7 mouse cellular contexts compared by ENCODE assay signal in genomic region chr7:19405417-19405816, GRCm38 (mm10). TPM values are rescaled to one million over a fixed set of nuclear protein-coding genes. Genes with fewer than 3 reads are reported as not detected.
A peak's percentile ranks its signal among the peaks of the same experiment; 100 is the strongest.
DNase-seq lines count a peak whose midpoint lies in the region; ATAC-seq and TF ChIP-seq lines count a peak whose summit lies in the region.

No protein-coding gene starts in this region.

- WGBS in intestine, postnatal 0 days, result 2% methylated on average over 19 of the region's 19 CpGs
- 4% methylated on average over 19 of the region's 19 CpGs for WGBS in limb, embryonic 12.5 days
- 4% methylated on average over 19 of the region's 19 CpGs for WGBS in midbrain, embryonic 15.5 days

- ATAC-seq in intestine, postnatal 0 days, result peak; percentile 50; the same call in 1 of the 2 replicates
- ATAC-seq in limb, embryonic 12.5 days (ENCODE audit: insufficient number of reproducible peaks, insufficient read depth, low FRiP score, low TSS enrichment, low read depth), result no peak
- peak; percentile 78 for ATAC-seq in midbrain, embryonic 15.5 days (replicated peaks)

- H3K27me3 ChIP-seq in intestine, postnatal 0 days (replicated peaks; ENCODE audit: control insufficient read depth, insufficient read depth, low read length), result peaks cover 28% of the 10 kb centered on the region
- H3K27me3 ChIP-seq in limb, embryonic 12.5 days, result peaks cover 66% of the 10 kb centered on the region
- H3K27me3 ChIP-seq in midbrain, embryonic 15.5 days (replicated peaks), result peaks cover 39% of the 10 kb centered on the region

- peak; percentile 88 for DNase-seq in adrenal gland, postnatal 14 days
- DNase-seq in embryo, embryonic 9.5 days (ENCODE audit: extremely low spot score), result peak; percentile 86
- peak; percentile 95 for DNase-seq in heart, adult 11 months
- DNase-seq in spleen, postnatal 14 days (ENCODE audit: low spot score in 2 of 2), result peak; percentile 67 to 79

- H3K4me1 ChIP-seq in intestine, postnatal 0 days (replicated peaks; ENCODE audit: control insufficient read depth, insufficient read depth, low read length), result 0 out of 2 replicates have a peak, but pooled peaks cover 3% of the 10 kb centered on the region
- peaks cover 17% of the 10 kb centered on the region for H3K4me1 ChIP-seq in limb, embryonic 12.5 days (replicated peaks)
- peaks cover 11% of the 10 kb centered on the region for H3K4me1 ChIP-seq in midbrain, embryonic 15.5 days

- peak; percentile 97 for TF ChIP-seq CTCF in intestine, postnatal 0 days (IDR thresholded peaks at IDR 0.05; ENCODE audit: low read depth)

- H3K4me2 ChIP-seq in intestine, postnatal 0 days (replicated peaks; ENCODE audit: low read depth), result peak overlapping the region; percentile 35; the same call in 1 of the 2 replicates
- peak overlapping the region; percentile 30; the same call in 1 of the 2 replicates for H3K4me2 ChIP-seq in limb, embryonic 12.5 days
- H3K4me2 ChIP-seq in midbrain, embryonic 15.5 days, result peak overlapping the region; percentile 34

- H3K9me3 ChIP-seq in intestine, postnatal 0 days (ENCODE audit: control insufficient read depth), result no peaks in the 10 kb centered on the region
- H3K9me3 ChIP-seq in limb, embryonic 12.5 days, result peaks cover 8% of the 10 kb centered on the region
- H3K9me3 ChIP-seq in midbrain, embryonic 15.5 days, result no peaks in the 10 kb centered on the region

- H3K36me3 ChIP-seq in intestine, postnatal 0 days (ENCODE audit: control insufficient read depth, insufficient read depth), result no peaks in the 10 kb centered on the region
- no peaks in the 10 kb centered on the region for H3K36me3 ChIP-seq in limb, embryonic 12.5 days
- no peaks in the 10 kb centered on the region for H3K36me3 ChIP-seq in midbrain, embryonic 15.5 days (replicated peaks)

- no peak overlapping the region for H3K4me3 ChIP-seq in intestine, postnatal 0 days (ENCODE audit: low read depth, low read length)
- H3K4me3 ChIP-seq in limb, embryonic 12.5 days (replicated peaks), result no peak overlapping the region
- H3K4me3 ChIP-seq in midbrain, embryonic 15.5 days, result no peak overlapping the region

- no peak overlapping the region for H3K9ac ChIP-seq in intestine, postnatal 0 days (ENCODE audit: low read depth, low read length)
- no peak overlapping the region for H3K9ac ChIP-seq in limb, embryonic 12.5 days (replicated peaks)
- no peak overlapping the region for H3K9ac ChIP-seq in midbrain, embryonic 15.5 days

- no peak overlapping the region for H3K27ac ChIP-seq in intestine, postnatal 0 days (ENCODE audit: low read depth, low read length)
- no peak overlapping the region for H3K27ac ChIP-seq in limb, embryonic 12.5 days
- H3K27ac ChIP-seq in midbrain, embryonic 15.5 days, result no peak overlapping the region

RNA-seq across cellular contexts. Expression of gene Ckm, which starts 0.8 kb away (rescaled TPM):
- 0.74 and 0.79 TPM in 2 replicates for total RNA-seq in adrenal gland, postnatal 14 days (2021)
- 25.2 and 26.2 TPM in 2 replicates for polyA plus RNA-seq in intestine, postnatal 0 days (2015; fragmentation: Nextera tagmentation; extraction: Ambion mirVana)
- 0.25 and 0.42 TPM in 2 replicates for polyA plus RNA-seq in limb, embryonic 12.5 days (2016; fragmentation: Nextera tagmentation; extraction: Ambion mirVana)
- polyA plus RNA-seq in midbrain, embryonic 15.5 days (2015; fragmentation: Nextera tagmentation; extraction: Ambion mirVana), result not detected in 2 replicates

RNA-seq across cellular contexts. Expression of gene Klc3, which starts 1.5 kb away (rescaled TPM):
- 1.3 and 2.7 TPM in 2 replicates for total RNA-seq in adrenal gland, postnatal 14 days (2021)
- polyA plus RNA-seq in intestine, postnatal 0 days (2015; fragmentation: Nextera tagmentation; extraction: Ambion mirVana), result 1.6 TPM in 2 replicates
- 6.7 and 7.8 TPM in 2 replicates for polyA plus RNA-seq in limb, embryonic 12.5 days (2016; fragmentation: Nextera tagmentation; extraction: Ambion mirVana)
- polyA plus RNA-seq in midbrain, embryonic 15.5 days (2015; fragmentation: Nextera tagmentation; extraction: Ambion mirVana), result 1.4 and 1.5 TPM in 2 replicates

RNA-seq across cellular contexts. Expression of gene Ercc2, which starts 23.6 kb away (rescaled TPM):
- total RNA-seq in adrenal gland, postnatal 14 days (2021), result 28.2 and 30.2 TPM in 2 replicates
- 6.2 and 8.7 TPM in 2 replicates for polyA plus RNA-seq in intestine, postnatal 0 days (2015; fragmentation: Nextera tagmentation; extraction: Ambion mirVana)
- polyA plus RNA-seq in limb, embryonic 12.5 days (2016; fragmentation: Nextera tagmentation; extraction: Ambion mirVana), result 22.9 and 23.8 TPM in 2 replicates
- 29.7 and 33.0 TPM in 2 replicates for polyA plus RNA-seq in midbrain, embryonic 15.5 days (2015; fragmentation: Nextera tagmentation; extraction: Ambion mirVana)

RNA-seq across cellular contexts. Expression of gene Ppp1r13l, which starts 45.9 kb away (rescaled TPM):
- total RNA-seq in adrenal gland, postnatal 14 days (2021), result 7.3 and 8.3 TPM in 2 replicates
- 1.4 TPM in 2 replicates for polyA plus RNA-seq in intestine, postnatal 0 days (2015; fragmentation: Nextera tagmentation; extraction: Ambion mirVana)
- polyA plus RNA-seq in limb, embryonic 12.5 days (2016; fragmentation: Nextera tagmentation; extraction: Ambion mirVana), result 7.1 and 9.3 TPM in 2 replicates
- polyA plus RNA-seq in midbrain, embryonic 15.5 days (2015; fragmentation: Nextera tagmentation; extraction: Ambion mirVana), result 2.1 and 2.5 TPM in 2 replicates

RNA-seq across cellular contexts. Expression of gene Cd3eap, which starts 46.1 kb away (rescaled TPM):
- total RNA-seq in adrenal gland, postnatal 14 days (2021), result 12.2 and 14.5 TPM in 2 replicates
- 8.3 and 9.7 TPM in 2 replicates for polyA plus RNA-seq in intestine, postnatal 0 days (2015; fragmentation: Nextera tagmentation; extraction: Ambion mirVana)
- polyA plus RNA-seq in limb, embryonic 12.5 days (2016; fragmentation: Nextera tagmentation; extraction: Ambion mirVana), result 28.4 TPM in 2 replicates
- polyA plus RNA-seq in midbrain, embryonic 15.5 days (2015; fragmentation: Nextera tagmentation; extraction: Ambion mirVana), result 22.0 and 25.1 TPM in 2 replicates

Comparison
In these comparisons a context has a peak if more than half of its experiments do, and no peak if none do; other contexts are left out.
1. RNA of gene Ckm, which starts 0.8 kb away (polyA plus RNA-seq): 25.2 to 26.2 TPM in intestine, postnatal 0 days; 0.25 to 0.42 TPM in limb, embryonic 12.5 days and not detected in midbrain, embryonic 15.5 days; every median in the first group is over 10 times any median in the second.
2. Peak in every context shown above with its lines, with median percentiles within 50 percentile points of each other: DNase-seq and H3K4me2 ChIP-seq.